Mouse (Mus musculus): Measurements from ENCODE around the gene Rgs3. TPM values are rescaled to one million over a fixed set of nuclear protein-coding genes. Genes with fewer than 3 reads are reported as not detected.

Gene Rgs3
- polyA plus RNA-seq, 1 experiment from 2014 or later, result 65.3 TPM

DNA sequence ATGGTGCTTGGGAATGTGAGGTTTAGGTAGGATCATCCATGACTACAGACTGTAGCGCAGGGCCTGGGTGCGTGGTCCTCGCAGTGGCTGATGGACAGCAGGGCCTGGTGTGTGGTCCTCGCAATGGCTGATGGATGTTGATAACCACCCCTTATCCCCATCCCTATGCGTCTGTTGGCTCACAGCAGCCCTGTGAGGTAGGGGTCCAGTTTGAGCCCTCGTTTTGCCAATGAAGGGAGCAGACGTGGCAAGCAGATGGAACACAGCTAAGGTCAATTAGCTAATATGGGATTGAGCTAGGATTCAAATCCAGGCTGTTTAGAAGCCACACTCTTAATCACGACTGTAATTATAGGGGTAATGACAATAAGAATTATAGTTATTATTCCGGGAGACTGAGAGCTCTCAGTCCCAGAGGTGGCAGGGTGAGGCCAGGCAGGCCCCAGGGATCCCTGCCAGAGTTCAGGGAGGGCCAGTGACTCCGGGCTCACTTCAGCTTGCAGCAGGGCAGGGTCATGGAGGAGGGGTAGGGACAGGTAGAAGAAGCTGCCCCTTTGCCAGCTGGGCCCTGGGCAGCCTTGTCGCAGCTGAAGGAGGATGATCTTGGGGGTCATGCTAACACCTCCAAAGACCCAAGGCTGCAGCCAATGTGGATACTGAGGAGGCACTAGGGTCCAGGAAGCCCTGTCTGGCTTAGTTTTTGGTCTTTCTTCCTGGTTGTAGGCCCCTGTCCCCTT lies 135.2 kb downstream of the Rgs3 start:
- peak overlapping the region; percentile 64; the same call in 1 of the 2 replicates for H3K27ac ChIP-seq
- no peaks in the 10 kb centered on the region for H3K9me3 ChIP-seq
- peaks cover 46% of the 10 kb centered on the region for H3K36me3 ChIP-seq
- no peak overlapping the region for H3K4me2 ChIP-seq
- H3K9ac ChIP-seq, result no peak overlapping the region
- no peaks in the 10 kb centered on the region for H3K27me3 ChIP-seq
- 68% methylated on average over 11 of the region's 11 CpGs for WGBS
- no peak for ATAC-seq (ENCODE audit: low FRiP score)
- no peak overlapping the region for H3K4me3 ChIP-seq
- H3K4me1 ChIP-seq (replicated peaks), result peaks cover 67% of the 10 kb centered on the region

DNA sequence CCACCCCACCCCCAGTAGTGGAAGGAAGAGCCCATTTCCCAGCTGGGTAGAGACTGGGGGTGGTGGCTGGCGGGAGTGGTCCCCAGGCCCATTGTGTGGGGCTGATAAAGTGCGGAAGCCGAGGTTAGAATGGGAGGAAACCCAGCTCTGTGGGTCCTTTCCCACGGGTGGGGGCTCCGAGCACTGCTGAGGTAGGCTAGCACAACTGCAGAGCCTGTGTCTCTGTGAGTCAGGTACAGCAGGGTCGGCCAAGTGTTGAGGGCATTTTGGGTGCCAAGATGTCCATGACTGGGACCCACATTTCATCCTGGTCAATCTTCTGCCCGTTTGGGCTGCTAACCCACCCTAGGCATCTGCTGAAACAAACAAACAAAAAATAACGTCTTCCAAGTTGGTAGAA lies 135.9 kb downstream of the Rgs3 start:
- no peak overlapping the region for H3K9ac ChIP-seq
- no peak overlapping the region for H3K4me3 ChIP-seq
- peaks cover 51% of the 10 kb centered on the region for H3K36me3 ChIP-seq
- no peaks in the 10 kb centered on the region for H3K9me3 ChIP-seq
- peaks cover 73% of the 10 kb centered on the region for H3K4me1 ChIP-seq (replicated peaks)
- H3K4me2 ChIP-seq, result no peak overlapping the region
- no peak for ATAC-seq (ENCODE audit: low FRiP score)
- peak overlapping the region; percentile 64; the same call in 1 of the 2 replicates for H3K27ac ChIP-seq
- H3K27me3 ChIP-seq, result no peaks in the 10 kb centered on the region
- 74% methylated on average over 8 of the region's 8 CpGs for WGBS

DNA sequence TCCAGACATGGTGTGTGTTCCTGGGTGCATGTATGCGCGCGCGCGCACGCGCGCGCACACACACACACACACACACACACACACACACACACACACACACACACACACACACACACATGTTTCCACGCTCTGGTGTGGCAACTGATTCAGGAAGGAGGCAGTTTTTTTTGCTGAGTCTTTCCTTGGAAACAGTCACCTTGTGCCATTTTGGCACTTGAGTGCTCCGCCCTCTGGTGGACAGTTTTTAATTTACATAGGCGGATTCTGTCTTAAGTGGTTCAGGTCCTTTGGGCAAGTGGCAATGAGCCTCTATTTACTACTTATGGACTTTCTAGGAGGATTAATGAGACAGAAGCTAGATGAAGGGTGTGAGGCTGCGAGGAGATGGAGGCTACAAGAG lies 136.3 kb downstream of the Rgs3 start:
- peaks cover 76% of the 10 kb centered on the region for H3K4me1 ChIP-seq (replicated peaks)
- H3K27me3 ChIP-seq, result no peaks in the 10 kb centered on the region
- no peak for ATAC-seq (ENCODE audit: low FRiP score)
- H3K4me2 ChIP-seq, result no peak overlapping the region
- 65% methylated on average over 13 of the region's 13 CpGs for WGBS
- H3K36me3 ChIP-seq, result peaks cover 51% of the 10 kb centered on the region
- H3K9me3 ChIP-seq, result no peaks in the 10 kb centered on the region
- no peak overlapping the region for H3K4me3 ChIP-seq
- no peak overlapping the region for H3K9ac ChIP-seq
- H3K27ac ChIP-seq, result peak overlapping the region; percentile 64; the same call in 1 of the 2 replicates

DNA sequence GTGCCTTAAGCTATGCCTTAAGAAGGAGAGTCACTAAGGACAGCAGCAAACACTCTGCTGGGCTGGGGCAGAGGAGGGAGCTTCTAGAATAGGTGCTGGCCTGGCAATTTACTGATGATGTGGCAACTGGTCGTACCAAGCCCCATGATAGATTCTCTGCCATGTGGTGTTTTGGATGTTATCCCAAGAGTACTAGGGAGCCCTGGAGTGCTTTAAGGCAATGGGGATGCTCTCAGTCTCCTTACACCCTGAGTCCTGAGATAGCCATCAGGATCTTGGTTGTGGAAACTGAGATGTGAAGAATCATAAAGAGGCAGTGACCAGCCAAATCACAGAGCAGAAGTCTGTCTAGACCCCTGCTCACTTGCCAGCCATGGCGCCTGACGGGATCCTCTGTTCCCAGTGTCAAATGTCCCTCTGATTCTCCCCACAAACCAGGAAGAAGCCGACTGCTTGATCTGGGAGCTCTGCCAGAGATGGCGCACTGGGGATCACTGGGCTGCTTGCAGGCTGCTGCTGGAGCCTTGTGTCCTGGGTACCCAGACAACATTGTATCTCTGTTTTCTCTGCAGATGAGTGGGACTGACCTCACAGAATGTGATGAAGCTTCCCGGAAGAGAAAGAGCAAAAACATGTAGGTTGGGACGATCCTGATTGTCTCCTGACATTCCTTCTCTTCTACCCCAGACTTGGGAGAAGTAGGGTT lies 137.2 kb downstream of the Rgs3 start:
- H3K4me3 ChIP-seq, result no peak overlapping the region
- no peaks in the 10 kb centered on the region for H3K27me3 ChIP-seq
- H3K27ac ChIP-seq, result peak overlapping the region; percentile 45
- no peak for ATAC-seq (ENCODE audit: low FRiP score)
- H3K4me1 ChIP-seq (replicated peaks), result peaks cover 72% of the 10 kb centered on the region
- peaks cover 51% of the 10 kb centered on the region for H3K36me3 ChIP-seq
- H3K9ac ChIP-seq, result no peak overlapping the region; the same call in 1 of the 2 replicates
- H3K4me2 ChIP-seq, result no peak overlapping the region
- H3K9me3 ChIP-seq, result no peaks in the 10 kb centered on the region
- 57% methylated on average over 7 of the region's 7 CpGs for WGBS

DNA sequence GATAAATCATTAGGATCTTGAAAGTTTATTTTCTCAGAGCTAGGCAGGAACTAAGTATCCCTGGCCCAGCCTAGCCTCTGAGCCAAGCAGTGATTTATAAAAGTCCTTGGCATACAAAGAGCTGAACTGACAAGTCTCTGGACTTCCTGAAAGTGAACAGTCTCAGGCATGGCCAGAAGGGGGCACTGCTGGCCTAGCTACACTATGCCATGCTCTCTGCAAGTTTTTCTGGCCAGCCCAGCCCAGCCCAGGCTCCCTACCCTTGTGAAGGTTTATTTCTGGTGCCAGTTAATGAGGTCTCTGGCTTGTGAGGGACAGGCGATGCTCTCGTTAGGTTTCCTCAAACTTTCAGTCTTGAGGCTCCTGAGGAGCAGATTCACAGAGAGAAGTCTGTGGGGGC lies 137.8 kb downstream of the Rgs3 start:
- Histone ChIP-seq H3K27ac (peak overlapping the region; percentile 45), H3K27me3 (no peaks in the 10 kb centered on the region), H3K9ac (no peak overlapping the region), H3K9me3 (no peaks in the 10 kb centered on the region), H3K4me1 (replicated peaks) (peaks cover 72% of the 10 kb centered on the region), H3K4me2 (no peak overlapping the region), H3K36me3 (peaks cover 45% of the 10 kb centered on the region), H3K4me3 (no peak overlapping the region)
- WGBS, result 31% methylated on average over 2 of the region's 2 CpGs
- peak; percentile 25 for ATAC-seq (ENCODE audit: low FRiP score)

DNA sequence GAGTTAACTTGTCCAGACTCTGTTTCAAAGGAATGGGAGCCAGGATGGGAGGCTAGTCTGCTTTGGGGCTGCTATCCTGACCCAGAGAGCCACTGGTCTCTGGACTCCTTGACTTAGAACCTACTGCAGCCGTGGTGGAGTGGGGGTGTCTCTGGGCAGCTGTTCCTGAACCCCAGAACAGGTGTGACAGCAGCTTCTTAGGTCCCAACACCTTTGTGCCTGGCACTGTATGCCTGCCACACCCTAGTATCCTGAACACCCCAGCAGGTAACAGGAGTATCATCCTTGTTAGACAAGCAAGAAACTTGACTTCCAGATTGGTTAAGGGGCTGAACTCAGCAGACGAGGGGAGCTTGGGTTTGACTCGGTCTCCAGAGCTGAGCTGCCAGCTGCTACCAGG lies 138.9 kb downstream of the Rgs3 start:
- ATAC-seq (ENCODE audit: low FRiP score), result no peak
- Histone ChIP-seq H3K27me3 (no peaks in the 10 kb centered on the region), H3K9me3 (no peaks in the 10 kb centered on the region), H3K9ac (0 out of 2 replicates have a peak overlapping the region, but pooled peaks have one; percentile 5), H3K36me3 (peaks cover 42% of the 10 kb centered on the region), H3K27ac (0 out of 2 replicates have a peak overlapping the region, but pooled peaks have one; percentile 1), H3K4me3 (no peak overlapping the region), H3K4me2 (no peak overlapping the region), H3K4me1 (replicated peaks) (peaks cover 68% of the 10 kb centered on the region)
- WGBS, result 58% methylated on average over 3 of the region's 3 CpGs

DNA sequence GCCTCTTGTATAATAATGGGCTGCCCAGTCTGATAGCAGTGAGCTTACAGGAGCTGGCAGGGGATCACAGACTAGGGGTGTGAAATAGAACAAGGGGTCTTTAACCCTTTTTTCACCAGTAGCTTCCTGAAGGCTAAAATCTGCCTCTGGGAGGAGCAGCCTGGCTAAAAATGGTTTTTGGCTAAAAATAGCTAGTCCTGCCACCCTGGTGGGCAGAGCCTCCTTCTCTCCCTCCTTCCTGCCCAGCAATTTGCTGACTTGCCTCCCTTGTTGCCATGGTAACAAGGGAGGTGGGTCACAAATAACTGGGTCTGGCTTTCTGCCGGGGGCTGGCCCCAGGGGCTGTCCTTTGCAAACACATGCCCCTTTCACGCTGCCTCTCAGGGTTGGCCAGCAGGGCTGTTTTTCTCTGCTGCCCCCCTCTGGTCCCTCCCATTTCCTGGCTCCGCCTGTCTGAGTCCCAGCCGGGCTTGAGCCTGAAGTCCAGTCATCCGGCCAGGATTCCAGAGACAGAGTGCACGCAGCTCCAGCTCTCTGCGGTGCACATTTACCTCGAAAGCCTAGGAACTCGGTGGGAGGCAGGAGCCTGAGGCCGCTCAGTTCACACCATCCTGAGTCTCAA lies 139.7 kb downstream of the Rgs3 start:
- H3K27me3 ChIP-seq, result no peaks in the 10 kb centered on the region
- WGBS, result 2% methylated on average over 10 of the region's 10 CpGs
- peaks cover 42% of the 10 kb centered on the region for H3K36me3 ChIP-seq
- H3K4me2 ChIP-seq, result peak overlapping the region; percentile 48
- H3K9me3 ChIP-seq, result no peaks in the 10 kb centered on the region
- H3K4me3 ChIP-seq, result peak overlapping the region; percentile 25
- ATAC-seq (ENCODE audit: low FRiP score), result peak; percentile 86
- peak overlapping the region; percentile 67 for H3K27ac ChIP-seq
- peaks cover 61% of the 10 kb centered on the region for H3K4me1 ChIP-seq (replicated peaks)
- peak overlapping the region; percentile 46 for H3K9ac ChIP-seq

DNA sequence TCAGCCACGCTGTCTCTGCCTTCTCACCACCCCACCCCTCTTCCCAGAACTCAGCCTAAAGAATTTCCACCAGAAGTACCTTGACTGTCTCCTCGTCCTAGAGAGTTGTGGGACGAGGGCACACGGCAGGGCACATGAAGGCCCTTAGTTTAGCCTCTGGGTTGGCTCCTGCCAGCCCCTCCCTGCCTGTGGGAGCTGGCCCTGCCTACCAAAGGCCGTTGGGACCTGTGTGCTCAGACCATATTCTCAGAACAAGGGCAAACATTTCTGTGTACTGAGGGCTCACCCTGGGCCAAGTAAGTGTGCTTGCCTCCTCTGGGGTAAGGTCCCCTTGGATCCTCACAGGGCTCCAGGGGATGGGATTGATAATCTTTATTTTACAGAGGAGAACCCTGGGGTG lies 140.8 kb downstream of the Rgs3 start:
- Histone ChIP-seq H3K4me1 (replicated peaks) (peaks cover 57% of the 10 kb centered on the region), H3K4me2 (peak overlapping the region; percentile 48), H3K9me3 (no peaks in the 10 kb centered on the region), H3K4me3 (peak overlapping the region; percentile 25), H3K36me3 (peaks cover 42% of the 10 kb centered on the region), H3K27ac (no peak overlapping the region), H3K27me3 (no peaks in the 10 kb centered on the region), H3K9ac (peak overlapping the region; percentile 46; the same call in 1 of the 2 replicates)
- 81% methylated on average over 5 of the region's 5 CpGs for WGBS
- ATAC-seq (ENCODE audit: low FRiP score), result no peak

DNA sequence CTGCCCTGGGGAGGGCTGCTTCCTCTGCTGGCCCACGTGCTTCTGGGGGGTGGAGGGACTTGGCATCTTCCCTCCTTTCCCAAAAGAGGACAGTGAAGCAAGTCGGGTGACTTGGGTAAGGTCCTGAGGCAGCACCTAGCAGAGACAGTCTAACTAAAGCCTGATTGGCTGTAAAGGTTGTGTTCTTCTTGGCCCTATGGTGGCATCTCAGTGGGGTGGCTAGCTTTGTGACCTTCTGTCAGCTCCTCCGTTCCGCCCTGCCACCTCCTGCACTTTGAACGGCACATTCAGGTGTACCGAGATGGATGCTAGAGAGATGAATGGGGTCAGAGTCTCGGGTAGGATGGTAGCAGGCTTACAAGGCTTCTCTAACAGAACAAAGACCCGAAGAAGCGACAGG lies 143.5 kb downstream of the Rgs3 start:
- no peak for ATAC-seq (ENCODE audit: low FRiP score)
- no peak overlapping the region for H3K4me3 ChIP-seq
- no peaks in the 10 kb centered on the region for H3K27me3 ChIP-seq
- H3K9me3 ChIP-seq, result no peaks in the 10 kb centered on the region
- no peak overlapping the region for H3K9ac ChIP-seq
- 73% methylated on average over 9 of the region's 9 CpGs for WGBS
- H3K4me2 ChIP-seq, result no peak overlapping the region
- peaks cover 42% of the 10 kb centered on the region for H3K36me3 ChIP-seq
- peaks cover 36% of the 10 kb centered on the region for H3K4me1 ChIP-seq (replicated peaks)
- no peak overlapping the region for H3K27ac ChIP-seq

DNA sequence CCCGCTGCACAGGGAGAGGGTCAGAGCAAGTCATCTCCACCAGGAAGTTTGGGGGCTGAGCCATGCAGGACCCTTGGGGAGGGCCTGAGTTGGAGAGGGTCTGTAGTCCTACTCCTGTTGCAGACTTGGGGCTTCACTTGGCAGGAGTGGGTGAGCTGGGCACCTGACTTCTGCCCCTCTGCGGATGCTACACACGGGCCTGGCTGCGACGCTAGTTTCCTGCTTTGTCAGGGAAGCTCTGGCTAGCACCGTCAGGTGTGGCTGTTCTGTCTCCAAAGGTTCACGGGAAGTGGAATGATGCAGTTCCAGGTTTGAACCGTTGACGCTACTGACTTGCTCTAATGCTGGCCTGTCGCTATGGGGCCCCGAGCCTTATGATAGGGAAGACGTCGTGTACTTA lies 144.6 kb downstream of the Rgs3 start:
- Histone ChIP-seq H3K9ac (no peak overlapping the region), H3K9me3 (no peaks in the 10 kb centered on the region), H3K27ac (no peak overlapping the region), H3K4me1 (replicated peaks) (peaks cover 26% of the 10 kb centered on the region), H3K4me3 (no peak overlapping the region), H3K4me2 (no peak overlapping the region), H3K27me3 (no peaks in the 10 kb centered on the region), H3K36me3 (peaks cover 42% of the 10 kb centered on the region)
- 94% methylated on average over 13 of the region's 13 CpGs for WGBS
- ATAC-seq (ENCODE audit: low FRiP score), result no peak

DNA sequence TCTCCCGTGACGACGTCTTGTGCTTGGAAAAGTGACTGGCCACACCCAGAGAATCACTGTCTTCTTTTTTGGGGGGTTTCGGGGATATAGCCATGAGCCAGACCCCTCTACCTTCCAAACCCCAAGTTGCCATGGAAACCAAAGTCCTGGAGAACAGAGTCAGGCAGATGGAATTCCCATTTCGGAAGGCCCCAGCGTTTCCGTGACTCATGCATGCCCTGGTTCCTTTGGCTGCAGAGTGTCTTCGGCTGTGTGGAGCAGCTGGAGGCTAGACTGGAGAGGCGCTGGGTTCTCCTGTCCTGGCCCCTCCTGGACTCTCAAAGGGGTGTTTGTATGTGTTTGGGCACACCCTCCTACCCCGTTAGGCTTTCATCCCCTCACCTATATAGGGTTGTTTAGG lies 145.4 kb downstream of the Rgs3 start:
- Histone ChIP-seq H3K27me3 (no peaks in the 10 kb centered on the region), H3K4me2 (no peak overlapping the region), H3K27ac (no peak overlapping the region), H3K9me3 (no peaks in the 10 kb centered on the region), H3K36me3 (peaks cover 37% of the 10 kb centered on the region), H3K4me1 (replicated peaks) (peaks cover 18% of the 10 kb centered on the region), H3K4me3 (no peak overlapping the region), H3K9ac (no peak overlapping the region)
- 74% methylated on average over 10 of the region's 10 CpGs for WGBS
- ATAC-seq (ENCODE audit: low FRiP score), result no peak

DNA sequence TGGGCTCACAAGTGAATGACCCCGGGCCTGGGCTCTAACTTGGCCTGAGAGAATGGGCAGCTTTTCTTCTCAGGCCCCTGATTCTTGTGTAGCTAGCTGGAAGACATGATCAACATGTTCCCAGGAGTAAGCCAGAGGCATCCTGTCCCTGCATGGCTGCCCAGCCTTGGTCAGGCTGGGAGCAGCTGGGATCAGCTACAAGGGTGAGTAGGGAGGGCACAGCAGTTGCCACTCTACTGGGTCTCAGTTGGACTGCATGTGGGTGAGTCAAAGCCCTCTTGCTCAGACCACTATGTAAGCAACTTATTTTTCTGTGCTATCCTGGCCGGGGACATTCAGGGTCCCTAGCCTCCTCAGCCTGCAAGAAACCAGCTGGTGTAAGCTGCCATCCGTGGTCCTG lies 146.1 kb downstream of the Rgs3 start:
- Histone ChIP-seq H3K27me3 (no peaks in the 10 kb centered on the region), H3K27ac (no peak overlapping the region), H3K9me3 (no peaks in the 10 kb centered on the region), H3K9ac (no peak overlapping the region), H3K4me3 (no peak overlapping the region), H3K4me2 (no peak overlapping the region), H3K36me3 (peaks cover 30% of the 10 kb centered on the region), H3K4me1 (replicated peaks) (peaks cover 10% of the 10 kb centered on the region)
- WGBS, result 57% methylated on average over 3 of the region's 3 CpGs
- ATAC-seq (ENCODE audit: low FRiP score), result no peak

Data from hindbrain, embryonic 13.5 days (tissue).